Mouse (Mus musculus) MEL (cell line): ENCODE results near the gene Gsn. TPM values are rescaled to one million over a fixed set of nuclear protein-coding genes. Genes with fewer than 3 reads are reported as not detected.

ENCODE experiments used
- DNase-seq: peaks from one replicate; pipeline ENCODE4 v3.0.0; 2011; ENCODE audit warnings: low read depth, low spot score
- H3K27ac ChIP-seq: 2 replicates; pipeline ENCODE4 v1.5.1; 2012; ENCODE audit warnings: low read depth, mild to moderate bottlenecking, control low read depth, low read length, moderate library complexity; ENCODE audit not compliant: control insufficient read depth
- H3K27me3 ChIP-seq, 2 experiments: fragments of 150-350 bp in 1 of 2; sonication (generic) in 1 of 2; 2 replicates each; pipeline ENCODE4 v1.6.1; 2012; ENCODE audit warnings: low read length in 2 of 2, mild to moderate bottlenecking in 2 of 2, improper control_type of control experiment in 1 of 2, moderate library complexity in 1 of 2; ENCODE audit not compliant: insufficient read depth in 2 of 2, control insufficient read depth in 1 of 2
- H3K36me3 ChIP-seq, 2 experiments: 2 replicates each; pipeline ENCODE4 v1.6.1; 2012 to 2014; ENCODE audit warnings: low read length in 2 of 2, improper control_type of control experiment in 1 of 2, inconsistent platforms in 1 of 2, mild to moderate bottlenecking in 1 of 2; ENCODE audit not compliant: insufficient read depth in 2 of 2, control insufficient read depth in 1 of 2
- H3K4me1 ChIP-seq, 2 experiments: fragments of 150-350 bp in 1 of 2; sonication (generic) in 1 of 2; 2 replicates each; pipeline ENCODE4 v1.6.1; 2012; ENCODE audit warnings: low read length in 2 of 2, improper control_type of control experiment in 1 of 2, mild to moderate bottlenecking in 1 of 2; ENCODE audit not compliant: insufficient read depth in 2 of 2, control insufficient read depth in 1 of 2
- H3K4me3 ChIP-seq, 2 experiments: fragments of 150-350 bp in 1 of 2; sonication (generic) in 1 of 2; 2 replicates each; pipeline ENCODE4 v1.5.1; 2012; ENCODE audit warnings: low read depth in 2 of 2, low read length in 2 of 2, mild to moderate bottlenecking in 2 of 2, moderate library complexity in 2 of 2, control low read depth in 1 of 2, improper control_type of control experiment in 1 of 2; ENCODE audit not compliant: control insufficient read depth in 1 of 2, insufficient read depth in 1 of 2
- H3K79me2 ChIP-seq: 2 replicates; pipeline ENCODE4 v1.6.1; 2012; ENCODE audit warnings: mild to moderate bottlenecking, low read length, moderate library complexity; ENCODE audit not compliant: control insufficient read depth, poor library complexity, insufficient read depth
- H3K9ac ChIP-seq: 2 replicates; pipeline ENCODE4 v1.6.1; 2012; ENCODE audit warnings: low read depth, mild to moderate bottlenecking, control low read depth, low read length, moderate library complexity; ENCODE audit not compliant: control insufficient read depth, poor library complexity, severe bottlenecking
- H3K9me3 ChIP-seq: fragments of 150-350 bp; sonication (generic); replicated peaks from 2 replicates; pipeline ENCODE4 v1.6.1; 2012; ENCODE audit warnings: mild to moderate bottlenecking, low read length, improper control_type of control experiment, moderate library complexity; ENCODE audit not compliant: insufficient read depth
- BHLHE40 ChIP-seq: IDR thresholded peaks from 2 replicates; pipeline ENCODE4 v1.6.1; 2012; ENCODE audit warnings: low read depth, mild to moderate bottlenecking, inconsistent platforms, low read length, improper control_type of control experiment, borderline replicate concordance
- CHD2 ChIP-seq: IDR thresholded peaks from 2 replicates; pipeline ENCODE4 v1.6.1; 2011; ENCODE audit warnings: low read length, improper control_type of control experiment
- CTCF ChIP-seq, 3 experiments: IDR thresholded peaks in 2 of 3; conservative IDR thresholded peaks in 1 of 3; 2 replicates each; pipeline ENCODE4 v1.5.1; 2011 to 2012; ENCODE audit warnings: low read length in 3 of 3, low read depth in 2 of 3, mild to moderate bottlenecking in 2 of 3, improper control_type of control experiment in 1 of 3, inconsistent platforms in 1 of 3, mixed read lengths in 1 of 3, moderate library complexity in 1 of 3; ENCODE audit not compliant: control insufficient read depth in 1 of 3, insufficient read depth in 1 of 3, poor library complexity in 1 of 3, severe bottlenecking in 1 of 3
- ELF1 ChIP-seq: IDR thresholded peaks from 2 replicates; pipeline ENCODE4 v1.6.1; 2014; ENCODE audit warnings: low read depth, mild to moderate bottlenecking, inconsistent platforms, low read length, improper control_type of control experiment, moderate library complexity
- EP300 ChIP-seq, 2 experiments: IDR thresholded peaks; 2 replicates each; pipeline ENCODE4 v1.6.1; 2011; ENCODE audit warnings: improper control_type of control experiment in 2 of 2, low read length in 2 of 2, low read depth in 1 of 2, mild to moderate bottlenecking in 1 of 2
- ETS1 ChIP-seq: IDR thresholded peaks from 2 replicates; pipeline ENCODE4 v1.6.1; 2012; ENCODE audit warnings: low read depth, mild to moderate bottlenecking, inconsistent platforms, low read length, improper control_type of control experiment, moderate library complexity
- GATA1 ChIP-seq: IDR thresholded peaks from 2 replicates; pipeline ENCODE4 v1.6.1; 2011; ENCODE audit warnings: low read depth, low read length, improper control_type of control experiment
- HCFC1 ChIP-seq: IDR thresholded peaks from 2 replicates; pipeline ENCODE4 v1.6.1; 2012; ENCODE audit warnings: low read depth, mild to moderate bottlenecking, inconsistent platforms, low read length, improper control_type of control experiment, moderate library complexity
- MAFK ChIP-seq: IDR thresholded peaks from 2 replicates; pipeline ENCODE4 v1.6.1; 2011; ENCODE audit warnings: low read depth, mild to moderate bottlenecking, low read length, improper control_type of control experiment, borderline replicate concordance
- MAX ChIP-seq: IDR thresholded peaks from 2 replicates; pipeline ENCODE4 v1.6.1; 2011; ENCODE audit warnings: low read length, improper control_type of control experiment
- MXI1 ChIP-seq: IDR thresholded peaks from 2 replicates; pipeline ENCODE4 v1.6.1; 2011; ENCODE audit warnings: mild to moderate bottlenecking, low read depth, low read length, improper control_type of control experiment
- MYB ChIP-seq: IDR thresholded peaks from 2 replicates; pipeline ENCODE4 v1.6.1; 2011; ENCODE audit warnings: mild to moderate bottlenecking, low read depth, low read length, improper control_type of control experiment
- NELFE ChIP-seq: IDR thresholded peaks from 2 replicates; pipeline ENCODE4 v1.6.1; 2011; ENCODE audit warnings: low read depth, low read length, improper control_type of control experiment
- POLR2A ChIP-seq, 2 experiments: IDR thresholded peaks; 2 replicates each; pipeline ENCODE4 v1.6.1; 2011 to 2012; ENCODE audit warnings: low read length in 2 of 2, mild to moderate bottlenecking in 2 of 2, control low read depth in 1 of 2, improper control_type of control experiment in 1 of 2, low read depth in 1 of 2, moderate library complexity in 1 of 2; ENCODE audit not compliant: control insufficient read depth in 1 of 2, insufficient read depth in 1 of 2, poor library complexity in 1 of 2
- SMC3 ChIP-seq: IDR thresholded peaks from 2 replicates; pipeline ENCODE4 v1.6.1; 2011; ENCODE audit warnings: low read depth, low read length, improper control_type of control experiment
- TCF12 ChIP-seq: IDR thresholded peaks from 2 replicates; pipeline ENCODE4 v1.6.1; 2014; ENCODE audit warnings: low read depth, mild to moderate bottlenecking, inconsistent platforms, low read length, improper control_type of control experiment, moderate library complexity
- UBTF ChIP-seq: IDR thresholded peaks from 2 replicates; pipeline ENCODE4 v1.6.1; 2012; ENCODE audit warnings: low read depth, mild to moderate bottlenecking, inconsistent platforms, low read length, improper control_type of control experiment, moderate library complexity, borderline replicate concordance; ENCODE audit not compliant: insufficient read depth
- ZNF384 ChIP-seq: IDR thresholded peaks from 2 replicates; pipeline ENCODE4 v1.6.1; 2012; ENCODE audit warnings: low read depth, mild to moderate bottlenecking, inconsistent platforms, low read length, improper control_type of control experiment
- polyA plus RNA-seq, 2 experiments: library from polyadenylated mRNA; stranded (reverse) in 1 of 2; unstranded in 1 of 2; fragments of >175 nt in 1 of 2; fragments of >200 nt in 1 of 2; gene quantifications; 2 replicates each; pipeline versions ENCODE4 v1.2.1 to v1.2.4; 2012; ENCODE audit warnings: low replicate concordance in 2 of 2, low read depth in 1 of 2; ENCODE audit not compliant: insufficient read length in 2 of 2, insufficient read depth in 1 of 2, missing spikeins in 1 of 2
- total RNA-seq: library from RNA; depleted of rRNA; stranded (reverse); fragments of 300-350 nt; gene quantifications from 2 replicates; pipeline ENCODE4 v1.2.3, GENCODE M21; 2012

Gsn gene
- total and polyA plus RNA-seq, 3 experiments = 8.0 to 8.2 TPM; not detected in 1

DNA sequence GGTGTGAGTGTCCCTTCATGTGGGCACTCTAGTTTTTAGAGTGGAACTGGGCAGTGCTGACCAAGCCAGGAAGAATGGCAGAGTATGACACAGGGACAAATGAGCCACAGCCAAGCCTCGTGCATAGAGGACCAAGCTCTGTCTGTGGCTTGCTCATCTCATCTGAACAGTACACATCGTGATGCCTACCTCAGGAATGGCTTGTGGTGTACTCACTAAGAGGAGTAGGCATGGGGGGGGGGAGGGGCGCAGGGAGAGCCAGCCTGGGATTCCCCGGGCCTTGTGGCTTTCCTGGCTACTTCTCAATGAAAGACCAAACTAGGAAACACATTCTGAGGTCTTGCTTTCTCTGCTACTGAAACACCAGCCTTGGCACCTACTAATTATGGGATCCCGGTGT is 1.2 kb upstream of the Gsn start:
- Histone ChIP-seq H3K27ac (no peak overlapping the region), H3K4me3 (no peak overlapping the region), H3K4me1 (peaks cover 7 to 19% of the 10 kb centered on the region in 2 experiments), H3K9ac (no peak overlapping the region), H3K36me3 (peaks cover 0 to 10% of the 10 kb centered on the region in 2 experiments; a peak in 2 of 4 replicates), H3K79me2 (no peaks in the 10 kb centered on the region), H3K9me3 (no peaks in the 10 kb centered on the region), H3K27me3 (no peaks in the 10 kb centered on the region)
- no peak for TF ChIP-seq CTCF (IDR thresholded peaks at IDR 0.05 in 2 of 3, conservative IDR thresholded peaks at IDR 0.05 in 1 of 3; ENCODE audit: control insufficient read depth in 1 of 3, insufficient read depth in 1 of 3, low read depth in 2 of 3, low read length in 3 of 3, poor library complexity in 1 of 3, severe bottlenecking in 1 of 3)
- no peak for TF ChIP-seq MXI1
- TF ChIP-seq SMC3 = no peak
- no peak for TF ChIP-seq EP300 (IDR thresholded peaks at IDR 0.05; ENCODE audit: low read depth in 1 of 2, low read length in 2 of 2)
- no peak for TF ChIP-seq HCFC1
- no peak for TF ChIP-seq UBTF
- no peak for DNase-seq

DNA sequence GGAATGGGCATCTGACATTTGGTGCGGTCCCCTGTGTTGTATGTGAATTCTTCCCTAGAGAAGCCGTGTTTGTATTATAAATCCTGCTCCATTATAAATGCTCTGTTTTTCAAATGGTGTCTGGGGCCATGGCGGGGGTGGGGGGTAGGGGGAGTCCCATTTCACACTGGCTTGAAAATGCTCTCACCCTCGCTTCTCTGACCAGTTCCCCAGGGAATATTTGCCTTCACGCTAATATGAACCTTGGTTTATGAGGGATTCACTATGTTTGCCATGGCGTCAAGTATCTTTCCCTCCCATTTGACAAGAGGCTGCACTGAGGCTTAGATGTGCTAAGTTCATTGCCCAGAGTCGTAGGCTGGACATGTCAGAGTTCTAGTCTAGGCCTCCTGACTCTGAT is 718 bp upstream of the Gsn start:
- no peaks in the 10 kb centered on the region for H3K9me3 ChIP-seq
- no peak overlapping the region; a peak in 1 of 4 replicates for H3K4me3 ChIP-seq
- peaks cover 0 to 15% of the 10 kb centered on the region in 2 experiments; a peak in 2 of 4 replicates for H3K36me3 ChIP-seq
- peaks cover 7 to 23% of the 10 kb centered on the region in 2 experiments for H3K4me1 ChIP-seq
- no peak overlapping the region for H3K9ac ChIP-seq
- H3K79me2 ChIP-seq = no peaks in the 10 kb centered on the region
- TF ChIP-seq MXI1 = no peak
- TF ChIP-seq POLR2A (IDR thresholded peaks at IDR 0.05; ENCODE audit: control insufficient read depth in 1 of 2, insufficient read depth in 1 of 2, low read depth in 1 of 2, low read length in 2 of 2, poor library complexity in 1 of 2) = no peak
- no peak for TF ChIP-seq ELF1
- no peak for TF ChIP-seq CTCF (IDR thresholded peaks at IDR 0.05 in 2 of 3, conservative IDR thresholded peaks at IDR 0.05 in 1 of 3; ENCODE audit: control insufficient read depth in 1 of 3, insufficient read depth in 1 of 3, low read depth in 2 of 3, low read length in 3 of 3, poor library complexity in 1 of 3, severe bottlenecking in 1 of 3)
- TF ChIP-seq GATA1 = no peak
- TF ChIP-seq MAFK = no peak
- no peak for TF ChIP-seq BHLHE40
- no peak for TF ChIP-seq ETS1
- no peak for TF ChIP-seq MYB
- TF ChIP-seq ZNF384 = no peak
- no peak for TF ChIP-seq MAX
- no peak for TF ChIP-seq CHD2
- TF ChIP-seq NELFE = no peak
- no peak for TF ChIP-seq TCF12
- no peak overlapping the region for H3K27ac ChIP-seq
- DNase-seq = no peak
- no peaks in the 10 kb centered on the region for H3K27me3 ChIP-seq
